Mouse (Mus musculus): Measurements from ENCODE around the gene Psmd6.

Psmd6 gene

DNA sequence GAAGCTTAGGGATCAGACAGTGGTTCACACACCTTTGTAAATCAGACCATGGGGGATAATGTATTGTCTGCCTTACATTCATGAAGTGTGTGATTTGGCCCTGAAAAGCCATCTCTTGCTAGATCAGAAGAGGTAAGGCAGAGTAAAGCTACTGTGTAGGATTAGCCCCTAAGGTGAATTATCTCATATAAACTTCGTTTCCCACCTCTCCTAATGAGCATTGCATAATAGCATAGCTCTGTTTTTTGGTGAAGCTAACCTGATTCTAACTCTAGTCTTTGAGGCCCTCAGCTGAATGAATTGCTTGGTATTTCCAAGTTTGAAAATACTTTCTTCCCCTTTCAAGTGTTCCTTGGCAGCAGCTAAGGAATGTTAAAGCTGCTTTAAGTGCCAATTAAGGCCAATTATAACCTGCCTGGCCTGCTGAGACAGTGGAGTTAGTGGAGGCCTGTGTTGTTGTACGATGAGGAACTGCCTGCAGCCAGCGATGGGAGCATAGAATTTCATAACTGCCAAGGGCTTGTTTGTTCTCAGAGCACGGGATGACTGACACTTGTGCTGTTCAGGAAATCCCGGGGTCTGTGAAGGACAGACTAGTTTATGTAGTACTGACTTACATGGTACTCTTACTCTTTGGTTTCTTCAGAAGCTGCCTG lies 56.2 kb downstream of the Psmd6 start:
- DNase-seq (ENCODE audit: low read depth) = no peak

DNA sequence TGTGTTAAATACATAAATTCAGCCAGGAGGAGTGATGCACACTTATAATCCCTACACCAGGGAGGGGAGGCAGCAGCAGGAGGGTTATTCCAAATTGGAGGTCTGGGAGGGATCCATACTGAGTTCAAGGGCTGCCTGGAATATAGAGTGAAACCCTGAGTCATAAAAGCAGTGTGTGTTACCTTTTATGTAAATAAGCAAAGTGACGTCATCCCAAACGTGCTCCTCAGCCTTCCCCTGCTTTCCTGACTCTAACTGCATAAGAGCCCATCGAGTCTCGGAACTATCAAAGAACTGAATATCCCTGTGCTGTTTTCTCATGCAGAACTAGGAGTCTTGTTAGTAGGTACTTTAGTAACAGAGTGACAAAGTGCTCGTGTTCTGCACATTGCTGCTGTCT lies 57.4 kb downstream of the Psmd6 start:
- no peak for DNase-seq (ENCODE audit: low read depth)

DNA sequence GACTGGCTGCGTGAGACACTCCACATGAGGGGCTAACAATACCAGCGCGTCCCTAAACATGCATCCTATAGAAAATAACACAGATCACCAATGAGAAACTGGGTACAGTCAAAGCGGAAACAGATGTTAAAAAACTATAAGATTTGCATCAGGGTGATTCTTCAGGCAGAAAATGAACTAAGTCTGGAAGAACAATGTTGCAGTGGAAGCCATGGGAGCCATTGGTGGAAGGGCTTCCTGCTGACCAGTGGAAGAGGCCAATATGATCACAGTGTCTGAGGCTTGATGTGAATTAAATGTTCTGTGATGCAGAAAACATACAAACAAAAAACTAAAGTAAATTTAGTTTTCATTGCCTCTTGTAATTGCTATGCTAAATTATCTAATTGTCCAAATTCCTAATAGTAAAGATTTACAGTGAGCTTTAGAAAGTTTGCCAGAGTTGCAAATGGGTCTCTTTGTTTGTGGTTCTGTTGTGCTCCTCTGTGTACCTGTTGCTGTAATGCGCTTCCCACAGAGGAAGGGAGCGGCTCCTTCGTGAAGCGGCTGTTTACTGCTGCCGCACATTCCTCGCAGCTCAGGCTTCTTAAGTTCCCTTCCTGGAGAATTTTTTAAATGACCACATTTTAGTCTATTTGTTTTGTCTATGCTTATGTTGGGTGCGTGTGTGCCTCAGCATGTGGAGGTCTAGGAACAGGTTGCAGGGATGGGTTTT lies 58.1 kb downstream of the Psmd6 start:
- no peak for DNase-seq (ENCODE audit: low read depth)
